Mouse (Mus musculus) CH12.LX (cell line): ENCODE data around the gene Foxp1. TPM values are rescaled to one million over a fixed set of nuclear protein-coding genes. Genes with fewer than 3 reads are reported as not detected.

ENCODE experiments used
- DNase-seq: peaks from one replicate; pipeline ENCODE4 v3.0.0-alpha.2; 2013; ENCODE audit errors: extremely low read depth
- H3K27ac ChIP-seq: 2 replicates; pipeline ENCODE4 v1.5.1; 2012; ENCODE audit warnings: low read depth, mild to moderate bottlenecking, control low read depth, moderate library complexity; ENCODE audit not compliant: insufficient read depth
- H3K27me3 ChIP-seq: replicated peaks from 2 replicates; pipeline ENCODE3; 2012; ENCODE audit warnings: inconsistent platforms
- H3K36me3 ChIP-seq, 2 experiments: replicated peaks in 1 of 2; 2 replicates each; pipeline versions ENCODE3 to v1.6.1; 2012; ENCODE audit warnings: inconsistent platforms in 1 of 2, low read length in 1 of 2, mild to moderate bottlenecking in 1 of 2, mixed read lengths in 1 of 2, moderate library complexity in 1 of 2; ENCODE audit not compliant: control insufficient read depth in 1 of 2, insufficient read depth in 1 of 2
- H3K4me1 ChIP-seq, 2 experiments: 2 replicates each; pipeline ENCODE4 v1.6.1; 2012; ENCODE audit warnings: inconsistent platforms in 1 of 2, moderate library complexity in 1 of 2; ENCODE audit not compliant: insufficient read depth in 2 of 2, control insufficient read depth in 1 of 2
- H3K4me2 ChIP-seq: 2 replicates; pipeline ENCODE4 v1.6.1; 2012; ENCODE audit warnings: low read depth, mild to moderate bottlenecking, control low read depth; ENCODE audit not compliant: poor library complexity, insufficient read depth, severe bottlenecking
- H3K4me3 ChIP-seq, 3 experiments: fragments of 150-350 bp in 1 of 3; sonication (generic) in 1 of 3; replicated peaks in 1 of 3; 2 replicates each; pipeline versions ENCODE3 to v1.5.1; 2011 to 2012; ENCODE audit warnings: low read depth in 2 of 3, low read length in 2 of 3, mild to moderate bottlenecking in 2 of 3, moderate library complexity in 2 of 3, control low read depth in 1 of 3, improper control_type of control experiment in 1 of 3, inconsistent platforms in 1 of 3, mixed read lengths in 1 of 3; ENCODE audit not compliant: poor library complexity in 1 of 3
- H3K79me2 ChIP-seq: replicated peaks from 2 replicates; pipeline ENCODE4 v1.6.1; 2012; ENCODE audit warnings: mild to moderate bottlenecking, moderate library complexity; ENCODE audit not compliant: control insufficient read depth, poor library complexity, insufficient read depth, severe bottlenecking; ENCODE audit errors: extremely low read depth
- H3K9ac ChIP-seq: 2 replicates; pipeline ENCODE4 v1.6.1; 2012; ENCODE audit warnings: low read depth, mild to moderate bottlenecking, control low read depth, moderate library complexity; ENCODE audit not compliant: insufficient read depth
- H3K9me3 ChIP-seq: replicated peaks from 2 replicates; pipeline ENCODE3; 2012; ENCODE audit warnings: low read length, inconsistent platforms, mixed read lengths
- CHD2 ChIP-seq: IDR thresholded peaks from 2 replicates; pipeline ENCODE4 v1.6.1; 2011; ENCODE audit warnings: low read length, improper control_type of control experiment
- CTCF ChIP-seq, 2 experiments: IDR thresholded peaks in 1 of 2; conservative IDR thresholded peaks in 1 of 2; 2 replicates each; pipeline ENCODE4 v1.5.1; 2011 to 2012; ENCODE audit warnings: low read depth in 2 of 2, low read length in 2 of 2, improper control_type of control experiment in 1 of 2, inconsistent platforms in 1 of 2, mild to moderate bottlenecking in 1 of 2, moderate library complexity in 1 of 2
- E2F4 ChIP-seq: IDR thresholded peaks from 2 replicates; pipeline ENCODE4 v1.6.1; 2011; ENCODE audit warnings: low read depth, low read length, improper control_type of control experiment; ENCODE audit not compliant: insufficient replicate concordance
- HCFC1 ChIP-seq: IDR thresholded peaks from 2 replicates; pipeline ENCODE4 v1.6.1; 2012; ENCODE audit warnings: low read depth, mild to moderate bottlenecking, inconsistent platforms, low read length, improper control_type of control experiment
- MAX ChIP-seq: IDR thresholded peaks from 2 replicates; pipeline ENCODE4 v1.6.1; 2011; ENCODE audit warnings: low read length, improper control_type of control experiment
- NRF1 ChIP-seq: IDR thresholded peaks from 2 replicates; pipeline ENCODE4 v1.6.1; 2014; ENCODE audit warnings: low read depth, mild to moderate bottlenecking, inconsistent platforms, low read length, improper control_type of control experiment, moderate library complexity
- PAX5 ChIP-seq: IDR thresholded peaks from 2 replicates; pipeline ENCODE4 v1.6.1; 2012; ENCODE audit warnings: low read length, inconsistent platforms, mixed read lengths
- SMC3 ChIP-seq: IDR thresholded peaks from 2 replicates; pipeline ENCODE4 v1.6.1; 2011; ENCODE audit warnings: low read depth, low read length, improper control_type of control experiment
- TBP ChIP-seq: conservative IDR thresholded peaks from 2 replicates; pipeline ENCODE4 v1.6.1; 2011; ENCODE audit warnings: low read depth, low read length, improper control_type of control experiment
- TCF12 ChIP-seq: IDR thresholded peaks from 2 replicates; pipeline ENCODE4 v1.6.1; 2014; ENCODE audit warnings: low read depth, mild to moderate bottlenecking, inconsistent platforms, low read length, improper control_type of control experiment
- UBTF ChIP-seq: IDR thresholded peaks from 2 replicates; pipeline ENCODE4 v1.6.1; 2012; ENCODE audit warnings: low read depth, mild to moderate bottlenecking, inconsistent platforms, low read length, improper control_type of control experiment, moderate library complexity
- USF1 ChIP-seq: IDR thresholded peaks from 2 replicates; pipeline ENCODE4 v1.6.1; 2014; ENCODE audit warnings: low read depth, mild to moderate bottlenecking, inconsistent platforms, low read length, improper control_type of control experiment
- USF2 ChIP-seq: conservative IDR thresholded peaks from 2 replicates; pipeline ENCODE4 v1.6.1; 2011; ENCODE audit warnings: low read depth, low read length, improper control_type of control experiment
- ZC3H11A ChIP-seq: IDR thresholded peaks from 2 replicates; pipeline ENCODE4 v1.6.1; 2012; ENCODE audit warnings: low read depth, mild to moderate bottlenecking, inconsistent platforms, low read length, improper control_type of control experiment
- ZMIZ1 ChIP-seq: IDR thresholded peaks from 2 replicates; pipeline ENCODE4 v1.6.1; 2012; ENCODE audit warnings: low read depth, mild to moderate bottlenecking, inconsistent platforms, low read length, improper control_type of control experiment
- ZNF384 ChIP-seq: IDR thresholded peaks from 2 replicates; pipeline ENCODE4 v1.6.1; 2012; ENCODE audit warnings: low read depth, low read length, improper control_type of control experiment, inconsistent platforms
- dilution Hi-C: fragments of 300-500 bp; cut with MboI; formaldehyde crosslinking; loops from 2 replicates; pipeline ENCODE4 v1.14.3; 2020; ENCODE audit warnings: low sequenced_read_pairs; ENCODE audit not compliant: extremely low pct_unique_long_range_greater_than_20kb, extremely low pct_ligation_motif_present
- in situ Hi-C: fragments of 300-500 bp; cut with MboI; formaldehyde crosslinking; loops from 3 replicates; pipeline ENCODE4 v1.14.3; 2019; ENCODE audit warnings: low sequenced_read_pairs, low pct_ligation_motif_present, low pct_unique_long_range_greater_than_20kb, mixed read lengths
- polyA plus RNA-seq: library from polyadenylated mRNA; unstranded; fragments of >175 nt; gene quantifications from 2 replicates; pipeline ENCODE4 v1.2.1, GENCODE M21; 2012; ENCODE audit warnings: low read depth; ENCODE audit not compliant: insufficient read length
- total RNA-seq, 2 experiments: library from RNA; depleted of rRNA; stranded (reverse); fragments of 300-350 nt in 1 of 2; fragments of >200 nt in 1 of 2; gene quantifications; 2 replicates each; pipeline ENCODE4 v1.2.3; 2012 to 2014

Gene Foxp1
- total and polyA plus RNA-seq, 3 experiments, result 66.5 to 105 (median 87.4) TPM

DNA sequence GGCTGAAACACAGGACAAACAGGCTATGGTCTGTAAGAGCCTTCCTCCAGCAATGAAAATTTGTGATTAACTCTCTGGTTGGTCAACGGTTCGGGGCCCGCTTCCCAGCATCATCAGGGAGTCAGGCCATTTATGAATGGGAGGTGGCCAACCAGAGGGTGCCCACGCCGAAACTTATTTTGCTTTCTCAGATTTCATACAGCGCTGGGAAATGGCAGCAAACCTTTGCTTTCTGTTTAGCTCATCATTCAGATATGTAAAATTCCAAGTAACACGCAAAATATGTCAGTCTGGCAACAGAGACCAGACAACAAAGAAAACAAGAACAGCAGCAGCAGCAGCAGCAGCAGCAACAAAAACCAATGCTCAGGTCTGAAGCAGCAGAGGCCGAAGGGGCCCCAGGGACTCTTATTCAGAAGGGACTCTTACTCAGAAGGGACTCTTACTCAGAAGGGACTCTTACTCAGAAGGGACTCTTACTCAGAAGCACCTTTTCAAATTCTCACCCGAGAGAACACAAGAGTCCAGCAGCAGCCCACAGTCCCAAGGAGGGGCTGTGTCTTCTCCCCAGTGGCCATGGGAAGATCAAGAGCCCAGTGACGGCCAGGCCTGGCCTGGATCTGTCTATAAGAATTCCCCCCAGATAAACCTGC is 391.6 kb downstream of the Foxp1 start (continued):
- TF ChIP-seq TBP (0 out of 2 replicates have a peak, but pooled peaks have one; percentile 30), HCFC1 (peak; percentile 65), ZC3H11A (no peak), CHD2 (peak; percentile 54; the same call in 1 of the 2 replicates), MAX (peak; percentile 12; the same call in 1 of the 2 replicates), NRF1 (no peak), UBTF (peak; percentile 85; the same call in 1 of the 2 replicates), TCF12 (peak; percentile 53; the same call in 1 of the 2 replicates), ZNF384 (peak; percentile 25; the same call in 1 of the 2 replicates), USF2 (no peak), SMC3 (peak; percentile 10; the same call in 1 of the 2 replicates), USF1 (no peak), PAX5 (no peak)

DNA sequence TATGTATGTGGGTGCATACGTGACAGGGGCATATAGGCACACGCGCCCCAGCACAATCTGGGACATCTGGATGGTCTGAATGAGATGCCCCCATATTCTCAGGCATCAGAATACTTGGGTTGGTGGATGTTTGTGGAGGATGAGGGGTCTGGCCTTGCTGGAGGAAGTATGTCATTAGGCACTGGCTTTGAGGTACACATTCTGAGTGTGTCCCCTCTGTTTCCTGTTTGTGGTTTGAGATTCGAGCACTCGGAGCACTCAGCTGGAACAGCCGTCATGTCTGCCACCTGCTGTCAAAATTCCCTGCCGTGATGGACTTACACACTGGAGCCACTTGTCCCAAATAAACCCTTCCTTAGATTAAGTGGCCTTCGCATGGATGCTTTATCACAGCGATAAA is 395.8 kb downstream of the Foxp1 start:
- Histone ChIP-seq H3K79me2 (no peaks in the 10 kb centered on the region), H3K9me3 (peaks cover 11% of the 10 kb centered on the region), H3K27me3 (no peaks in the 10 kb centered on the region), H3K27ac (no peak overlapping the region), H3K9ac (no peak overlapping the region), H3K4me3 (no peak overlapping the region), H3K4me1 (peaks cover 12 to 25% of the 10 kb centered on the region in 2 experiments), H3K4me2 (no peak overlapping the region), H3K36me3 (peaks cover 2 to 19% of the 10 kb centered on the region in 2 experiments)
- in situ Hi-C loops, result no loop called here
- peak; percentile 46 for DNase-seq
- dilution Hi-C loops, result no loop called here
- TF ChIP-seq HCFC1, result no peak

DNA sequence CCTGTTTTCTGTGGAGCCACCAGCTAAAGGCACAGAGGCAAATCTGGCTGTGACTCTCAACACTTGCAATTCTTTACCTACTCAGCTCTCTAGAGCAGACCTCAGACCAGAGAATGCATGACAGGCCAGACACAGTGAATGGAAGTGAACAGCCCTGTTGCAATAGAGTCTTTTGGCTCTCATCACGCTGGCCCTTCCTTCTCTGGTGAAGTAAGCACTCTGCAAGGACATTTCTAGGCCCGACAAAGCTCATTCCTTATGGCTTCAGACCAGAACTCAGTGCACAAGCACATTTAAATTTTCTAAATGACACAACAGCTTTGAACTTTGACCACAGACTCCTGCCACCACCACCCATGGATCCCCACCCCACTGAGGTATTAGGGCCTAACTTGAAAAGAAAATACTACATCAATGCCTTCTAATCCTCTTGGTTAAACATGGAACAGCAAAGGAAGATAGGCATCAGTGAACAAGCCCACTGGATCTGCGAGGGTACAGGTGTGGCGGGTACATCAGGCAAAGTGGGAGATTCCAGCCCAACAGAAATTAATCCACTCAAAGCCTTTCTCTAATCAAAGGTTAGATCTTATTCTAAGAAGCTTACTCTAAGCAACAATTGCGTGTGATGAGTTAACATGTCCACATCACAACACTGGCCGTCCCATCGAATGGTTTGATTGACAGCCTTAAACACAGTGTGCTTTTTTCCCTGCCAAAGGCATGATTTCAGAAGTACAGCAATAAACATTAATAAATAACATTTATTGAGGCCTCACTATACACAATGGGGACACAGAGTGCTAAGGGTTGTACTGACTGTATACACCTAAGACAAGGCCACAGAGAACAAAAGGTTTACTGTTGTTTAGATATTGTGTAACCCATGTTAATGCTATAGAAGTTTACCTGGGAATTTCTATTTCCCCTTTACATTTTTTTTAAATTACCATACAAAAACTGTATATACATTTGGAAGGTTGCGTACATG is 401.4 kb downstream of the Foxp1 start:
- TF ChIP-seq ZMIZ1 (no peak), CHD2 (no peak), TBP (no peak), E2F4 (no peak), CTCF (conservative IDR thresholded peaks at IDR 0.05 in 1 of 2, IDR thresholded peaks at IDR 0.05 in 1 of 2; ENCODE audit: low read depth in 2 of 2, low read length in 2 of 2) (no peak), ZC3H11A (no peak)
- dilution Hi-C loops (no loop called here), in situ Hi-C loops (no loop called here)
- H3K9ac ChIP-seq, result no peak overlapping the region
- no peaks in the 10 kb centered on the region for H3K9me3 ChIP-seq
- no peaks in the 10 kb centered on the region for H3K79me2 ChIP-seq
- DNase-seq, result no peak
- no peak overlapping the region for H3K4me3 ChIP-seq
- H3K27me3 ChIP-seq, result no peaks in the 10 kb centered on the region
- H3K27ac ChIP-seq, result no peak overlapping the region
- no peak overlapping the region for H3K4me2 ChIP-seq
- peaks cover 0 to 6% of the 10 kb centered on the region in 2 experiments for H3K36me3 ChIP-seq
- H3K4me1 ChIP-seq, result no peaks in the 10 kb centered on the region; a peak in 1 of 4 replicates
